Comparison of ENCODE assay signal across 26 mouse cellular contexts in genomic region chr11:118266044-118266665, GRCm38 (mm10). TPM values are rescaled to one million over a fixed set of nuclear protein-coding genes. Genes with fewer than 3 reads are reported as not detected.
DNase-seq lines count a peak whose midpoint lies in the region; ATAC-seq lines count a peak whose summit lies in the region.
"Had no signal": no experiment of that assay in that cellular context is flagged by ENCODE, and none has a peak within 500 bp of the region (broad histone marks: within the 10 kb centered on the region; RNA-seq: fewer than 3 reads in every experiment).

No protein-coding gene starts in this region.

- H3K27me3 ChIP-seq in midbrain, embryonic 11.5 days (ENCODE audit: control insufficient read depth, insufficient read depth, low read length) = no peaks in the 10 kb centered on the region
- H3K27me3 ChIP-seq in midbrain, embryonic 10.5 days (ENCODE audit: low read depth, poor library complexity, severe bottlenecking) = no peaks in the 10 kb centered on the region
- H3K27me3 ChIP-seq: embryonic facial prominence, embryonic 13.5 days; heart, embryonic 15.5 days; midbrain, embryonic 15.5 days had no signal

- no peak overlapping the region for H3K27ac ChIP-seq in midbrain, embryonic 11.5 days (ENCODE audit: low read depth, low read length)
- no peak overlapping the region for H3K27ac ChIP-seq in midbrain, embryonic 10.5 days (replicated peaks)
- H3K27ac ChIP-seq: embryonic facial prominence, embryonic 13.5 days; forebrain, embryonic 10.5 days; heart, embryonic 15.5 days; kidney, postnatal 0 days; liver, embryonic 14.5 days; macrophage; midbrain, embryonic 15.5 days had no signal

- intact Hi-C loops in gastrocnemius, postnatal 36 days (cut with DNase I) = loop anchor here (5.0 kb wide), 1 partner anchor 164 kb away; no protein-coding TSS in a partner anchor

- ATAC-seq in midbrain, embryonic 11.5 days (ENCODE audit: low FRiP score) = no peak
- ATAC-seq in inflammation-experienced regulatory T-cells, adult 6 months = peak; percentile 41
- ATAC-seq: forebrain, embryonic 16.5 days; hindbrain, embryonic 16.5 days; midbrain, embryonic 15.5 days had no signal

- H3K9ac ChIP-seq in midbrain, embryonic 11.5 days (ENCODE audit: low read length) = no peak overlapping the region
- H3K9ac ChIP-seq: embryonic facial prominence, embryonic 13.5 days; heart, embryonic 15.5 days; liver, embryonic 14.5 days; midbrain, embryonic 15.5 days had no signal

- no peak overlapping the region for H3K4me2 ChIP-seq in midbrain, embryonic 11.5 days
- H3K4me2 ChIP-seq: embryonic facial prominence, embryonic 13.5 days; heart, embryonic 15.5 days; midbrain, embryonic 15.5 days had no signal

- no peaks in the 10 kb centered on the region for H3K4me1 ChIP-seq in midbrain, embryonic 11.5 days (ENCODE audit: control insufficient read depth, insufficient read depth, low read length)
- no peaks in the 10 kb centered on the region for H3K4me1 ChIP-seq in midbrain, embryonic 10.5 days
- H3K4me1 ChIP-seq: embryonic facial prominence, embryonic 13.5 days; forebrain, embryonic 10.5 days; heart, embryonic 15.5 days; midbrain, embryonic 15.5 days had no signal

- DNase-seq in gastrocnemius, adult 18-20 months (ENCODE audit: low spot score) = peak; percentile 39
- no peak for DNase-seq in gastrocnemius, postnatal 36 days
- peak; percentile 66 for DNase-seq in midbrain, embryonic 11.5 days (ENCODE audit: low spot score, missing footprints)
- DNase-seq in midbrain, embryonic 10.5 days (ENCODE audit: low spot score) = no peak
- peak; percentile 36 for DNase-seq in CD4-positive, CD25-positive, alpha-beta regulatory T cell, adult 2 months (ENCODE audit: low read depth, low spot score)
- no peak for DNase-seq in cerebellum, postnatal 4 days (ENCODE audit: low spot score in 2 of 2)
- DNase-seq: cerebellum, adult 9-11 months; kidney, adult 8-10 months; kidney, postnatal 4 days; layer of hippocampus, postnatal 36 days; left cerebral cortex, postnatal 4 days; lung, adult 2 months; lung, postnatal 10 days; right cerebral cortex, postnatal 25 days; spleen, adult 18-20 months; thymus, postnatal 4 days had no signal

- H3K9me3 ChIP-seq in midbrain, embryonic 11.5 days (ENCODE audit: control insufficient read depth, low read length) = no peaks in the 10 kb centered on the region
- H3K9me3 ChIP-seq in midbrain, embryonic 10.5 days (replicated peaks) = no peaks in the 10 kb centered on the region
- H3K9me3 ChIP-seq: embryonic facial prominence, embryonic 13.5 days; forebrain, embryonic 10.5 days; heart, embryonic 15.5 days; midbrain, embryonic 15.5 days had no signal

- H3K4me3 ChIP-seq in midbrain, embryonic 11.5 days (ENCODE audit: low read depth, low read length) = no peak overlapping the region
- no peak overlapping the region for H3K4me3 ChIP-seq in midbrain, embryonic 10.5 days
- H3K4me3 ChIP-seq: embryonic facial prominence, embryonic 13.5 days; forebrain, embryonic 10.5 days; heart, embryonic 15.5 days; midbrain, embryonic 15.5 days had no signal

- 93% methylated on average over 10 of the region's 10 CpGs for WGBS in midbrain, embryonic 11.5 days
- WGBS in midbrain, embryonic 10.5 days = 92% methylated on average over 10 of the region's 10 CpGs

- H3K36me3 ChIP-seq in midbrain, embryonic 11.5 days (ENCODE audit: control insufficient read depth, insufficient read depth, low read length) = peaks cover 45% of the 10 kb centered on the region
- H3K36me3 ChIP-seq in midbrain, embryonic 10.5 days = peaks cover 99% of the 10 kb centered on the region

RNA-seq across cellular contexts. Expression of gene Cyth1, which starts 17.8 kb away (rescaled TPM):
- 10 to 100 TPM; 38.4 to 40.3 TPM for total RNA-seq in gastrocnemius, adult 18-20 months (2021)
- total RNA-seq in gastrocnemius, postnatal 36 days (2021) = 10 to 100 TPM; 33.5 to 34.7 TPM
- 12.3 and 12.8 TPM in 2 replicates for polyA plus RNA-seq in midbrain, embryonic 11.5 days (2014; fragmentation: Nextera tagmentation; extraction: Ambion mirVana)
- 11.3 and 14.9 TPM in 2 replicates for polyA plus RNA-seq in midbrain, embryonic 10.5 days (2016; fragmentation: Nextera tagmentation; extraction: Ambion mirVana)
- polyA plus RNA-seq in inflammation-experienced regulatory T-cells, adult 6 months (2017; shearing (Covaris generic)) = 10 to 100 TPM; 33.8 to 51.6 (median 41.7) TPM

RNA-seq across cellular contexts. Expression of gene Usp36, which starts 23.9 kb away (rescaled TPM):
- total RNA-seq in gastrocnemius, adult 18-20 months (2021) = 10 to 100 TPM; 12.9 to 14.1 TPM
- 10 to 100 TPM; 11.1 to 14.7 TPM for total RNA-seq in gastrocnemius, postnatal 36 days (2021)
- polyA plus RNA-seq in midbrain, embryonic 11.5 days (2014; fragmentation: Nextera tagmentation; extraction: Ambion mirVana) = 8.7 and 9.0 TPM in 2 replicates
- polyA plus RNA-seq in midbrain, embryonic 10.5 days (2016; fragmentation: Nextera tagmentation; extraction: Ambion mirVana) = 20.4 and 23.6 TPM in 2 replicates
- polyA plus RNA-seq in inflammation-experienced regulatory T-cells, adult 6 months (2017; shearing (Covaris generic)) = 10 to 100 TPM; 14.3 to 24.4 (median 22.5) TPM

Comparison
In these comparisons a context has a peak if more than half of its experiments do, and no peak if none do; other contexts are left out.
1. DNase-seq: peak in gastrocnemius, adult 18-20 months (single experiment), midbrain, embryonic 11.5 days (single experiment) and CD4-positive, CD25-positive, alpha-beta regulatory T cell, adult 2 months (single experiment); none in gastrocnemius, postnatal 36 days (0 of 2), midbrain, embryonic 10.5 days (single experiment) and cerebellum, postnatal 4 days (0 of 2).